Mouse (Mus musculus): ENCODE measurements around the gene Twsg1. TPM values are rescaled to one million over a fixed set of nuclear protein-coding genes. Genes with fewer than 3 reads are reported as not detected.
"Not testable (repeated sequence)": the region's sequence is repeated elsewhere in the genome, so short reads cannot be mapped to it uniquely, and the experiment has no call there.

The Twsg1 gene
- 10 to 100 TPM; 21.1 to 27.3 TPM for total RNA-seq (2021)
- long read RNA-seq, experiment 1, full-length matches to known transcripts, result 29 of 35 reads
- long read RNA-seq, experiment 1, partial matches to known transcripts, result 0 of 35 reads
- long read RNA-seq, experiment 1, other reads (novel, unspliced or antisense), result 6 of 35 reads
- long read RNA-seq, experiment 2, full-length matches to known transcripts, result 22 of 27 reads
- long read RNA-seq, experiment 2, partial matches to known transcripts, result 1 of 27 reads
- long read RNA-seq, experiment 2, other reads (novel, unspliced or antisense), result 4 of 27 reads

GRCm38 (mm10) chr17:65950622-65951404, at the start of gene Twsg1:
Gene Twsg1 (minus strand): TSS chr17:65951226.
- peak; percentile 90 to 94 for DNase-seq (ENCODE audit: low spot score in 2 of 2)

DNA sequence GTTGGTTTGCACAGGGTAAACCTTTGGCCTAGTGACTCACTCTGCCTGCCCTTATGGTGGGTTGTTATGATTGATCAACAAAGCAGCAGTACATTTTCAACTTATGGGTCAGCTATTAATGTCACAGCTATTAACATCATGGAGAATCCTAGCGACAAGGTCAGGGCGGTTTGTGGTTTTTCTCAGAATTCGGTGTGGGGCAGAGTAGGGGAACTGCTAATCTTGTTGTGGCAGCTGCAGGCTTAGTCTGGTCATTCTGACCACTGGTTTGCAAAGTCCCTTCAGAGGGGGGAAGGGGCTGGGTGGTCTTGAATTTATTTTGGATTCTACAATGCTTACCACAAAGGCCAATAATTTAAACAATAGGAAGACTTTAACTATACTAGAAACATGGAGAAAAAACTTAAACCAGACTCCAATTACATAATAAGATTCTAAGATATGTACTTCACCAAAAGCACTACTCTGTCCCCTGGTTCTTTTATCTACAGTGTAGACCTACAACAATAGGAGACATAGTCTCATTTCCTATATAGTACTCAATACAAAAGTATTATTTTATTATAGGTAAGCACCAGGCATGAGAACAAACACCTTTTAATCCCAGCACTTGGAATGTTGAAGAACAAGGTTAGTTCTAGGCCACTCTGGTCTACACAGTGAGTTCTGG, 37.3 kb upstream of the Twsg1 start:
- no peak for DNase-seq (ENCODE audit: low spot score in 2 of 2)

GRCm38 (mm10) chr17:65976720-65977119, 25.7 kb upstream of the Twsg1 start:
- not testable (repeated sequence) for DNase-seq (ENCODE audit: low spot score in 2 of 2)

DNA sequence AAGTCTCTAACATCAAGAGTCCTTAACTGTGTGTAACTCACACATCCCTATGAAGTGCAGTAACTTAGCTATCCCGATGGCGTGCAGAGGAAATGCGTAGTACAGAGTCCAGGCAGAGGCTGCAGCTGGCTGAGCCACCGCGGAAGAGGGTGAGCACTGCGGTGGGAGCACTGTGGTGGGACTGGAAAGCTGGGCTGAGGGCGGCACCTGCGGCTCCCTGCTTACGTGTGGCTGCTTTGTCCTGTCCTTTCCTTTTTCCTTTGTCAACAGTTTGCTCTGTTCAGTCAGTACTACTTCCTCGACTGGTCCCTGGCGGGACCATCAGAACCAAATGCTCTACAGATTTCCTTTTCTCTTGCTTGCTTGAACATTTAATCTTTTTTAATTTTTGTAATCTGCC, 16.7 kb upstream of the Twsg1 start:
- DNase-seq (ENCODE audit: low spot score in 2 of 2), result no peak

DNA sequence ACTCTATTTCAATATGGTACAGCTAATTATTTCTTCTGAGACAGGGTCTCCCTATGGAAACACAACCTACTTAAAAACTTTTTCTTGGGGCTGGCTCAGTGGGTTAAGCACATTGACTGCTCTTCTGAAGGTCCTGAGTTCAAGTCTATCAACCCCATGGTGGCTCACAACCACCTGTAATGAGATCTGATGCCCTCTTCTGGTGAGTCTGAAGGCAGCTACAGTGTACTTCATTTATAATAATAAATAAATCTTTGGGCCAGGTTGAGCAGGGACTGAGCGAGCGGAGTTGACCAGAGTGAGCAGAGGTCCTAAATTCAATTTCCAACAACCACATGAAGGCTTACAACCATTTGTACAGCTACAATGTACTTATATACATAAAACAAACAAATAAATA, 11.2 kb upstream of the Twsg1 start:
- no peak for DNase-seq (ENCODE audit: low spot score in 2 of 2)

GRCm38 (mm10) chr17:65961606-65962136, 10.6 kb upstream of the Twsg1 start:
- no peak for DNase-seq (ENCODE audit: low spot score in 2 of 2)

- no peak for DNase-seq (ENCODE audit: low spot score in 2 of 2)
Measured at GRCm38 (mm10) chr17:65959011-65959410, 8.0 kb upstream of the Twsg1 start.

- no peak for DNase-seq (ENCODE audit: low spot score in 2 of 2)
Measured at GRCm38 (mm10) chr17:65958366-65958765, 7.3 kb upstream of the Twsg1 start.

DNA sequence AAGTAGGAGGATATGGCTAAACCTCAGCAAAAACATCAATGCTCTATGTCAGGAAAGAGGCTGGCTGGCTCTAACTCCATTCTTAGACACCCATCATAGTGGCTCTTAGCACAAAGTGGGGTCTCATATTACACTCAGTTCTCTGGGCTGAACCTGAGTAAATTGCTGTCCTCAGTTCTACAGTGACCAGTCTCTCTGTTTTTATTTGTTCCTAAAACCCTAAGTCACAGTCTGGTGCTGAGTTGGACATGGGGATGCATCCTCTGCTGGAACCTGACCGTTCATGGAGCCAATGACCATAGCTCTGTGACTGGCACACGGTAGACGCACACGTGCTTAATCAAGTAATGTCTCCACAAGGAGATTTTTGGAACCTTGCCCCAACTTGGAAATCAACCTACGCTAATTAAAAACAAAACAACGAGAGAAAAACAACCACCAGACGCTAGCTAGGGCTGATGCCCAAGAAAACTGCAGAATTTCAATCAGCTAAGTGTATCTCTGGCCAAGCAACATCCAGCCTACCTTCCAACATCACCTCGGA, 6.8 kb upstream of the Twsg1 start:
- no peak for DNase-seq (ENCODE audit: low spot score in 2 of 2)

DNA sequence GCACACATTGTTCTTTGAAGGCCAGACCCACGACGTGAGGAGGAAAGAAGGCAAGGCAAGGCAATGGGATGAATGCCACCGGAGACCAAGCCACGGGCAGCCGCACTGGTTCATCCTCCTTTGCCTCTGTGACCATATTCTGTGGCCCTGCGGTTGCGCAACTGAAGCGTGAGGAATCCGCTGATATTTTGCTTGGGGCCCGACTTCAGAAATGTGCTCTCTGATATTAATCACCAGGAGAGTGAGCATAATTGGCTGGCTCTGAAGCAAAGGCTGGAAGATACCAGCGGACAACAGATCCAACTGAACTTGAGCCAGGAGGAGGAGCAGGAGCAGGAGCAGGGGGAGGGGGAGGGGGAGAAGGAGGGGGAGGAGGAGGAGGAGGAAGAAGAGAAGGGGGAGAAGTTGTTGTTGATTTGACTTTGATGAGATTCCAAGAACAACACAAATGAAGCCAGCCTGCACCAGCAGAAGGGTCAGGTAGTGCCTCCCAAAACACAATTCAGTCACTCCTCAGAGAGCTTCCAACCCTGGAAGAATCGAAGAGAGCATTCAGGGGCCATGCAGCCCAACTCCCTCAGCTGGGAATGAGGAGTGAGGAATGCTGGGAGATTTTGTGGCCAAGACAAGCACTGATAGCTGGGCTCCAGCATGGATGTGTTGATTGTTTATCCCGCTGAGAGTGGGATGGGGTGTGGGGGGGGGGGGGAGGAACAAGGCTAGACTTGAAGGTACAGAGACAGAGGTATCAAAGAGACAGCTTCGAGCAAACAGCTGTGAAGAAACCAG, 6.2 kb upstream of the Twsg1 start:
- no peak for DNase-seq (ENCODE audit: low spot score in 2 of 2)

DNA sequence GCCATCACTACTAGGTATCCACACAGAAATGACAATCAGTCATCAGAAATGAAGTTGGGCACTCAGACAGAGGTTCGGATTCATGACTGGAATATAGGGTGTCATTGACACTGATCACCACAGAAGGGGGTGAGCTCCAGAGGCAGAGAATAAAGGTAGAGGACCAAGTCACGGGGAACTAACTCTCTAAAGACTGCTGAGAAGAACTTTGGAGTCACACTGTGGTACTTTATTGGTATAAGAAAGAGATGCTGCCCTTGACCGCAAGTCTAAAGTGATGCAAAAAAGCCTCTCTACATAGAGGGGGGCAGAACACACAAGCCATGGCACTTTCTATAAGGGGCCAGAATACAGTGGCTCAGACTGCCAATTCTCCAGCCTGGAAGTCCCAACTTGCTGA, 5.1 kb upstream of the Twsg1 start:
- DNase-seq (ENCODE audit: low spot score in 2 of 2), result no peak

GRCm38 (mm10) chr17:65953959-65954358, 2.9 kb upstream of the Twsg1 start:
- no peak for DNase-seq (ENCODE audit: low spot score in 2 of 2)

- DNase-seq (ENCODE audit: low spot score in 2 of 2), result no peak
Measured at GRCm38 (mm10) chr17:65952083-65952482, 1.1 kb upstream of the Twsg1 start.

GRCm38 (mm10) chr17:65950183-65950582, 843 bp downstream of the Twsg1 start:
- no peak for DNase-seq (ENCODE audit: low spot score in 2 of 2)

GRCm38 (mm10) chr17:65947307-65947706, 3.7 kb downstream of the Twsg1 start:
- DNase-seq (ENCODE audit: low spot score in 2 of 2), result no peak

DNA sequence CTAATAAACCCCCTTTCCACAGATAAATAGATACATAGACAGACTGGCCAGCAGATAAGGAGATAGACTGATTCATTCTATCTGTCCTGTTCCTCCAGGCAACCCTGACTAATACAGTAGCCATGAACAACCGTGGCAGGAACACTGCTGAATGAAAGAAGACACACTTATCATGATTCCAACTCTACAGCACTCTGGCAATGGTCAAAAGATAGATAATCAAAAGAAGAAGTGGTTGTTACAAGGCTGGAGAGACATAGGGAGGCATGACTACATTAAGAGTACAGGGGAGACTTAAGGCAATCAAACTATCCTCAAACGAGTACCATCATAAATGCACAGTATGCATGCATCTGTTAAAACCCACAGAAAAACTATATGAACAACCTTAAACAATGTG, 5.6 kb downstream of the Twsg1 start:
- no peak for DNase-seq (ENCODE audit: low spot score in 2 of 2)

DNA sequence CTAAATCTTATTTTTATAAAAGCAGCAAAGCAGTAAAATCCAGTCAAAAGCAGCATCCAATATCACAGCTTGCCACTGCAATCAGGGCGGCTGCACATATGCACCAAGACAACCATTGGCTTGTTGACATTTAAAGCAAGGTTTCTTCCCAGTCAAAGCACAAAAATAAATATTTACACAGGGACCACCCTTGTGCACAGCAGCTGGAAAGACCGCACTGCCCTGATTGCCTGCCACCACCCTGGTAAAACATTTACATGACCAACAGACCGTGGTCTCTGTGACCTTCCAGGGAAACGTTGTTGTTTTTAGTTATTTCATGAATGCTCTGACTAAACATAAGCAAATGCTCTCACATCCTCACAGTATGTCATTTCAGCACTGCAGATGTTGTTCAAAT, 8.6 kb downstream of the Twsg1 start:
- DNase-seq (ENCODE audit: low spot score in 2 of 2), result no peak

DNA sequence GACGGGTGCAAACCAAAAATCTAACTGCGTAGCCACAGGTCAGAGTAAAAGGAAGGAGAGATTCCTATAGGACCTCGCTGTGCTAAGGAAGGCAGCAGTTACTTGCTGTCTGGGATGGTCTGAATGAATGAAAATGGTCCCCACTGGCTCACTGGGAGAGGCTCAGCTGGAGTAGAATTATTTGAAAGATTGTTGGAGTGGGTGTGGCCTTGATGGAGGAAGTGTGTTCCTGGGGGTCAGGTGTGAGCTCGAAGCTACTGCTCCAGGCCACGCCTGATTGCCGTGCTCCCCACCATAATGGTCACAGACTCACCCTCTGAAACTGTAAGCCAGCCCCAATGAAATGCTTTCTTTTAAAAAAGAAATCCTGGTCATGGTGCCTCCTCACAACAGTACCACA, 9.8 kb downstream of the Twsg1 start:
- DNase-seq (ENCODE audit: low spot score in 2 of 2), result no peak

DNA sequence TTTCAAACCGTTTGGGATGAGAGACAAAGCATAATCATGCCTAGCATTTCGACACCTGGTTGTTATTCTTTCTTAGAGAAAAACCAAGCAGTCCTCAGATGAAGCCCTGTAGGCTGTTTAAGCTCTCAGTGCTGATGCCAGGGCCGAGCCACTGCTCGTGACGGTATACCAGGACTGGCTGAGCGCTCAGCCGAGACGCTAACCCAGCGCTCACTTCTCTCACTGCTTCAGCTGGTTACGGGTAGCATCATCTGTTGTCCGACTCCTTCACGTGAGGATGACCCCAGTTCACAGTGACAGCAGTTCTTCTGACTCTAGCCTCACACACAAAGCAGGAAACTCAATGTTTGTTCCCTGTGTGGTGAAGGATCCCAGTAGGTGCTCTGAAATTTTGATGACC, 10.8 kb downstream of the Twsg1 start:
- no peak for DNase-seq (ENCODE audit: low spot score in 2 of 2)

DNA sequence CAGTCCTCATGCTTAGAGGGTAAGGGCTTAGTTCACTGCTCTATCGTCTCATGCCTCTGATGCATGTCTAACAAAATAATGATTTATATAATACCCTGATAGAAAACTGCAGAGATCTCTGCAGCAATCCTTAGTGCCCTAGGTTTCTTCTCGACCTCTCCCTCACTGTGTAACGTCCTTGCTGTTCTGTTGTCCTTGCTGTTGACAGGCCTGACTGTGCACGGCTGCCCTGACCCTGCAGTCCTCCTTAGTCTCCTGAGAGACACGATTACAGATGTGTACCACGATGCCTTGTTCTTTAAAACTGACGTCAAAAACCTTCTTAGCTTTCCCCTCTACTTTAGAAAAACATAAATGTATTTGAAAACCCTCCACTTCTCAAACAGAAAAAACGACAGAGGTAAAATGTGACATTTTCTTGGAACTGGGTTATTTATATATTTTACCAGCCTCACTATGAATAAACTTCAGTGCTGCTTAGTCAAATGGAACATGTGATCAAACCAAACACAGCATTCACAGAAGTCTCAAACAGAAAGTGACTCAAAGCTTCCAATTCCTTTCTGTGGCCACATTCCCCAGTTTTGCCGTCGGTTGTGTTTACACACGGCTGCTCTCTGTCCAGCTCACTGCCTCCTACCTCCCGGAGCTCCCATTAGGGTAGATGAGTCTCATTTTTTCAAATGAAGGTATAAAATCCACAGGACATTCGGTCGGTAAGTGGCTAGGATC, 11.4 kb downstream of the Twsg1 start:
- DNase-seq (ENCODE audit: low spot score in 2 of 2), result no peak

All from left cerebral cortex, adult 18-20 months (tissue).